Mouse (Mus musculus) ES-Bruce4 (cell line): ENCODE results near the gene Lrba.

ENCODE experiments used
- CTCF ChIP-seq: IDR thresholded peaks from one replicate; pipeline ENCODE4 v1.8.1; 2011; ENCODE audit warnings: low read depth, low read length
- POLR2A ChIP-seq: IDR thresholded peaks from one replicate; pipeline ENCODE4 v1.8.1; 2011; ENCODE audit warnings: low read length; ENCODE audit not compliant: insufficient read depth

GRCm38 (mm10) chr3:86754595-86755557, 530.4 kb downstream of the Lrba start:
- TF ChIP-seq POLR2A, result no peak
- TF ChIP-seq CTCF, result no peak
